Mouse (Mus musculus): Measurements from ENCODE around the gene Igfbp4.
A peak's percentile ranks its signal among the peaks of the same experiment; 100 is the strongest.

The Igfbp4 gene

DNA sequence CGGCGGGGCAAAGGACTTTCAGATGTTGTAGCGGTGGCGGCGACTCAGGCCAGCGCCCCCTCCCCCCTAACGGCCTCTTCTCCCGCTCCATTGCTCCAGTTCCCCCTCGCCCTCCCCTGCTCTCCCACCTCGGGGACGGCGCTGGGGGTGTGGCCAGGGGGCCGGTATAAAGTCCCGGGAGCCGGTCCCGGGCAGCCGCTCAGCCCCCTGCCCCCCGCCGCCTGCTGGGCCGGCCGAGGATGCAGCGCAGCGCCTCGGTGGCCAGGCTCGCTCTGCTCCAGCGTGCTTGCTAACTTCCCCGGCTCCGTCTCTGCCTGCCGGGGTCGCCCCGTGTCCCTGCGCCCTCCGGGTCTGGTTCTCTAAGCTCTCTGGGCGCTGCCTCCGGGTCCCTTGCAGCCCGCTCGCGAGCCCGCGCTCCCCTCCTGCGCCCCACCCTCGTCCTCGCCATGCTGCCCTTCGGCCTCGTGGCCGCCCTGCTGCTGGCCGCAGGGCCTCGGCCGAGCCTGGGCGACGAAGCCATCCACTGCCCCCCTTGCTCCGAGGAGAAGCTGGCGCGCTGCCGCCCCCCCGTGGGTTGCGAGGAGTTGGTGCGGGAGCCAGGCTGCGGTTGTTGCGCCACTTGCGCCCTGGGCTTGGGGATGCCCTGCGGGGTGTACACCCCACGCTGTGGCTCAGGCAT is at the start of gene Igfbp4:
TSS of gene Igfbp4 (plus strand) at position 194 of the 679 bp plus-strand sequence.
- DNase-seq (ENCODE audit: low spot score), result peak; percentile 35

DNA sequence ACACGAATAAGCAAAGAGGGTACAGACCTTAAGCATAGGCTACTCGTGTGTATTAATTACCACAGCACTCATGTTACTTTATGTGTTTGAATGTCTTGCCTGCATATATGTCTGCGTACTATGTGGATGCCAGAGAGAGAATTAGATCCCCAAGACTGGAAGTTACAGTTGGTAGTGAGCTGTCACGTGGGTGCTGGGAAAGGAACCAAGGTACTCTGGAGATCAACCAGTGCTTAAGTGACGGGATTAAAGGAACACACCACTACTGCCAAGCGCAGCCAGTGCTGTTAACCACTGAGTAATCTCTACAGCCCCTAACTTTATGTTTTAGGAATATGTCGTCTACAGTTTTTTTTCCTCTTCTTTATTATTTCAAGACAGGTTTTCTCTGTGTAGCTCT is 45.1 kb upstream of the Igfbp4 start:
- no peak for DNase-seq (ENCODE audit: low spot score)

DNA sequence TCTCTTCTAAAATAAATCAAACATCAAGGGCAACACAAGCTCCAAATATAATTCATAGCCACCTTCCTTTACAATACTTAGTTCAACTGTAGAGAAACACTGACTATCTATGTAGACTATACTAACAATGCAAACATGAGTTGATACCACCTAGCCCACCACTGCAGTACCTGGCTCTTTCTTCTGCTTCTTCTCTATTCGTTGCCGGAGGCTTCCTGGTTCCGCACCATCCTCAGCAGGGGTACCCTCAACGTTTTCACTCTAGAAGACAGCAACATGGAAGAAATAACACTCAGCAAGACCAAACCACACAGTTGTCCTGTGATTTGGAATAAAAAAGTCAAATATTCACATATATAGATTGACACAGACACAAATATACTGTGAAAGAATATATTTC is 43.4 kb upstream of the Igfbp4 start:
- no peak for DNase-seq (ENCODE audit: low spot score)

DNA sequence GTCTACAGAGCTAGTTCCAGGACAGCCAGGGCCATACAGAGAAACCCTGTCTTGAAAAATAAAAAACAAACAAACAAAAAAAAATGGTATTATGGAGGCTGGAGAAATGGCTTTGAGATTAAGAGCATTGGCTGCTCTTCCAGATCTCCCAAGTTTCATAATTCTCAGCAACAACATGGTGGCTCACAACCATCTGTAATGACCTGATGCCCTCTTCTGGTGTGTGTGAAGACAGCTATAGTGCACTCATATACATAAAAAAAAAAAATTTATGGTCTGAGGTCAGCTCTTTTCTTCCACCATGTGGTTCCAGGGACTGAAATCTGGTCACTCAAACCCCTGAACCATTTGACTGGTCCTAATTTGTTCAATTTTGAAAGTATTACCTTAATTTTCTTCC is 42.3 kb upstream of the Igfbp4 start:
- DNase-seq (ENCODE audit: low spot score), result no peak

DNA sequence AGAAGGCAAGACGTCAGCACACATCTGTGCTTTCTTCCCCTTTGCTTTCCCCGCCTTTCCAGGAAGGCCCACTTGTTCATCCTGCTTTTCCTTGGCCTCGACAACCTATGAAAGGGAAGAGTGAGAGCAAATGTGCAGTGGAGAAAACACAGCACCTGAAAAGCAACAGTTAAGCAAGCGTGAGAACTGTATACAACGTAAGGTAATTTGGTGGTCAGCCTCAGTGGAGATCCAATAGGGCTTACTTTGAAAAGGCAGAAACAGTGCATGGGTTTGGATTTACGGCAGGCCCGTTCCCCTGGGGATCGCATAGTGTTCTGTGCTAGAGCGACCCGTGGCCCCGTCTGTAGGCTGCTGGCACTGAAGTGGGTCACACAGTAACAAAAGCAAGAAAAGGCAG is 41.8 kb upstream of the Igfbp4 start:
- no peak for DNase-seq (ENCODE audit: low spot score)

DNA sequence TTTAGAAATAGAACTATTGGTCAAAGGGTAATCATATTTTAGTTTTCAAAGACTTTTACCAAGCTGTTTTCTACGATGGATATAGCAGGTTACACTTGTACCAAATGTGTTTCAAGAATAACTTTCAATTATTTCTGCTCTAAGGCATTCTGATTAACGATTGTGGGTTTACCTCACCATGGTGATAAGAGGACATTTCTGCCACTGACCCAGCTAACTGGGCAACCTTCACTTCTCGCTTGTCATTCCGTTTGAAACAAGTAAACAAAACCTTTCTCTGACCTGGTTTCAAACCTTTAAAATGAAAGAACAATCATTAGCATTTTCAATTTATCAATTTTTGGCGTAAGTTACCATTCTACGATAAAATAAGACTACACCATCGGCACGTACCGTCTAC is 34.3 kb upstream of the Igfbp4 start:
- no peak for DNase-seq (ENCODE audit: low spot score)

DNA sequence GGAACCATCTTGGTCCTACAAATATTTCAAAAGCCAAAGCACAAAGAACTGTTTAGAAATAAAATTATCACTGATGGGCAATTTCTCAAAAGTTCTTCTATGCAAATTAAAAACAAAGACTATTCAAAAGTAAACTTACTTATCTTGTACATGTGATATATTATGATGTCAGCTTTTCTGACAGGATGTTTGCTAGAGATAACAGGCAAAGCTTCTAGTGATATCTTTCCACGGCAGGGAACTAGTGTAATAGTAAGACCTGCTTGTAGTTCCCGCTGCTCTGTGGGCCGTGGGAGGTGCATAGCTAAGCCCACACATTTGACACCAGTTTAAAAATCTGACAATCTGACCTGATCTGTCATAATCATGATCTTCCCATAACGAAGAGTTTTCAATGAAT is 30.9 kb upstream of the Igfbp4 start:
- DNase-seq (ENCODE audit: low spot score), result no peak

DNA sequence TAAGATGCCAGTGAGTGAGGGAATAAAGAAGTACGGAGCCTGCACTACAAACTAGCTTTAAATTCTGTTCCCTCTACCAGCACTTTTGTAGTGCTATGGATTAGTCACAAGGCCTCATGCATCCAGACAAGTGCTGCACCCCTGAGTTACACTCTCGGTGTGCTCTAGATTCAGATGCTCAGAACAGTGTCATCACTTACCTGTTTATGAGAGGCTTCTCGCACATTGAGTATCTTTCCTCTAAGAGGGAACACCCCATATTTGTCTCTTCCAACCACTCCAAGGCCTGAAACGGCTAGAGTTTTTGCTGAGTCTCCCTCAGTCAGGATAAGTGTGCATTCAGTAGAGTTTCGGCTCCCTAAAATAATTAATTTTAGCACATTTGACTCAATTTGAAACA is 30.3 kb upstream of the Igfbp4 start:
- DNase-seq (ENCODE audit: low spot score), result no peak

DNA sequence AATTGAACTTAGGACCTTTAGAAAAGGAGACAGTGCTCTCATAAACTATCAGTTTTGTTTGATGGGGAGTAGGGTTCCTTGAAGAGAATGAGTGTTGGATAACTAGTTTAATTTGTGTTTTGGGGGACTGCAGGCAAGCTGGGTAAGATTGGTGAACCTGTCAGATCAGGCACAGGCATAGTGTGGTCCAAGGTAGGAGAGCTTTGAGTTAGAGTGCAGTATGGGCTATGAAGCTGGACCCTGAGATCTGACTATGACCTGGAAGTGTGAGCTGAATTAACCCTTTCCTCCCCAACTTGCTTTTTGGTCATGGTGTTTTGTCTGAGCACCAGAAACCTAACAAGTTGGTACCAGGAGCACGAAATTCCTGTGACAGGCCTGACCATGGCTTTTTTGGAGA is 27.2 kb upstream of the Igfbp4 start:
- DNase-seq (ENCODE audit: low spot score), result no peak

DNA sequence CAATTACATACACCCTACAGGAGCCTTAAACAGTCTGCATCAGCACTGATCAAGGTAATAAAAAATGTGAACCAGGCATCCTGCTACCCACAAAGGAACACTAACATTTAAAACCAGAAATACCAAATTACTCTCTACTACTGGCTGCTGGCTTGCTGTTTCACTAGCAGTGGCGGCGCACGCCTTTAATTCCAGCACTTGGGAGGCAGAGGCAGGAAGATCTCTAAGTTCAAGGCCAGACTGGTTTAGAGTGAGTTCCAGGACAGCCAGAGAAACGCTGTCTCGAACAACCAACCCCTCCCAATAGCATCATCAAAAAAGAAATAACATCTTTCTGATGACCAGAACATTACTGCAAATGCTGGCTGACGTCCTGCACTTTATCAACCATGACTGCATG is 21.2 kb upstream of the Igfbp4 start:
- no peak for DNase-seq (ENCODE audit: low spot score)

DNA sequence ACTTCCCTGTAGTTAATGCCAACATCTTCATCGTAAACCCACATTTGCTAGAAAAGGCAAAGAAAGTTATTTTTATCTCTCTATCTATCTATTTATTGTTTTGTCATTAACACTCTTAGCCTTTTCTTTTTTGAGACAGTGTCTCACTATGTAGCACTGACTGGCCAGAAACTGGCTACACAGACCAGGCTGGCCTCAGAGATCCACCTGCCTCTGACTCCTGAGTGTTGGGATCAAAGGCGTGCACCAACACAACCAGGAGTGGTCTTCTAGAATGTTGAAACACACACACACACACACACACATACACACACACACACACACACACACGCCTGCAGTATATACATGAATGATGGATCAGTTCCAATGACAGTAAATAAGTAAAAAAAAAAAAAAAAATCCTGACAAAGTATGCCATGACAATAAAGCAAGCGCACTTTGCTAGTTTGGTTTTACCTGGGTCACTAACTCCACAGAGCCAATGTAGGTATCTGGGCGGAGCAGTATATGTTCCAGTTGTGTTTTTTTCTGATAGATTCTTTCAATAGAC is 18.6 kb upstream of the Igfbp4 start:
- no peak for DNase-seq (ENCODE audit: low spot score)

DNA sequence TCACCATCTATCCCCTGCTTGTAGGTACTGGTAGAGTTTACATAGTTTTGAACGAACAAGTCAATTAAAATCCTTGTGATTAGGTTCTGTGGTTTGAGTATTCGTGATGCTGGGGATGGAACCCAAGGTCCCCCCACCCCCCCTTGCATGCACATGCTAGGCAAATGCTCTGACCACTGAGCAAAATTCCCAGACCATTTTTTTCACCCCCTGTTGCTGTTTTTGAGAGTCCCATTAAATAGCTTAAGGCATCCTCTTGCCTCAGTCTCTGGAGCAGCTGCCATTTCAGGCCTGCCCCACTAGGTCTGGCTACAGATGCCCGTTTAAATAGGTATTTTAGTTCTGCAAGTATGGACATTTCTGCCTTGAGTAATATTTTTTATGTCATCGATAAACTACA is 17.9 kb upstream of the Igfbp4 start:
- no peak for DNase-seq (ENCODE audit: low spot score)

DNA sequence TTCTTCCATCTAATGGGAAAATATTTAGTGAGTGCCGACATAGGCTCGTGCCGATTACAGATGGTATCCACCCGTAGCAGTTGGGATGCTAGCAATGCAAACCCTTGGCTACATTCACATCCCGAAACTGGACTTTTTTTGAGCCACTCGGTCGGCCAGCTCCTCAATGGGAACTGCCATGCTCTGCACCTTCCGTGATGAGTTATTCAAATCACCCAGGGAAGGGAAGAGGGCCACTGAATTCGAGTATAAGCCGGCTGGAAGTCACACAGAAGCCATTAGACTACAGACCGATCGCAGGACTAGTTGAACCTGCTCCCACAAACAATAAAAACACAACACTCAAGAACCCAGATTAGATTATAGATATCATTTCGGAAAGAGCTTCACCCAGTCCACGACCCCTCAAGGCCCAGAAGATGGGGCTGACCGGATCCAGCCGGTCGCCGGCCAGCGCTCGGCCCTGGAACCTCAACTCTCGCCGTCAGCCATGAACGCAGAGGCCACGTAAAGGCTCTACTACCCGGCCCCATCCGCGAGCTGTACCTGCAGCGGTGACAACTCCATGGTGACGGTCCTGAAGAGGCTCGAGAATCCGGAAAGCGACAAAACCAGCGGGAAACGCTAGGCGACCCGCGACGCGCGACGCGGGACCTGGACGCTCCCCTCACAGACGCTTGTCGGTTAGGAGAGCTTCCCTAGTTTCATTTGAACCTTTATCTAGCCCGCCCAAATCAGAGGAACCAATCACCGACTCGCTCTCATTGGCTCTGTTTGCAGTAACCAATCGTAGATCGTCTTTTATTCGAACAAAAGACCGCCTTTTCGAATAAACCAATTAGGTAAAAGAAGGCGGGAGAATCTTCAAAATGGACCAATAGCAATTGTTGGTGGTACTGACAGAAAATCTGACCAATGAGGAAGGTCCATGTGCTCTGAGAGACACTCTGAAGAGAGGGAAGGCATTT is 17.3 kb upstream of the Igfbp4 start, which contains the start of gene Top2a:
TSS of gene Top2a (minus strand) at position 690 of the 968 bp plus-strand sequence.
- peak; percentile 95 for DNase-seq (ENCODE audit: low spot score)

DNA sequence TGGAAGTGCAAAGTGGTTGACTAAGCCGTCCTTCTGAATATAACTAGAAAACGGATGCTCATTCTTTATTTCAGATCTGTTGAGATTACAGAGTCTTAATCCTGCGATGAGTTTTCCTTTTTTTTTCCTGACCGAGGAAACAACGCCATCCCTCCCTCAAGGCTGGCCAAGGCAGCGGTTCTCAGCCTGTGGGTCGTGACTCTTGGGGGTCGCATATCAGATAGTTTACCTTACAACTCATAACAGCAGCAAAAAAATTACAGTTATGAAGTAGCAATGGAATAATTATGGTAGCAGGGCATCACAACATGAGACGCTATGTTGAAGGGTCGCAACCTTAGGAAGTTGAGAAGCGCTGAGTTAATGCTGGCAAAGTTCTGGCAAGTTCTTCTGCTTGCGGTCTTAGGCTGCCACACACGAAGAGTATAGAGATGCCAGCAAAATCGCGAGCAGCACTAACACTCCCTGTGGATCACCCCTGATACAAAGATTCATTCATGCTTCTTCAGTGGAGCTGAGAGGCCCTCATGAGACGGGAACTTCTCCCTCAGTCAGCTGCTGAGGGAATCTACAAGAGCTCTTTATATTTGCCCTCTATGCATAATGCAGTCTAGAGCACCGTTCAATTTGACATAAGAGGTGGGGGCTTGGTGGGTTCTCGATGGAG is 16.4 kb upstream of the Igfbp4 start:
- DNase-seq (ENCODE audit: low spot score), result no peak

DNA sequence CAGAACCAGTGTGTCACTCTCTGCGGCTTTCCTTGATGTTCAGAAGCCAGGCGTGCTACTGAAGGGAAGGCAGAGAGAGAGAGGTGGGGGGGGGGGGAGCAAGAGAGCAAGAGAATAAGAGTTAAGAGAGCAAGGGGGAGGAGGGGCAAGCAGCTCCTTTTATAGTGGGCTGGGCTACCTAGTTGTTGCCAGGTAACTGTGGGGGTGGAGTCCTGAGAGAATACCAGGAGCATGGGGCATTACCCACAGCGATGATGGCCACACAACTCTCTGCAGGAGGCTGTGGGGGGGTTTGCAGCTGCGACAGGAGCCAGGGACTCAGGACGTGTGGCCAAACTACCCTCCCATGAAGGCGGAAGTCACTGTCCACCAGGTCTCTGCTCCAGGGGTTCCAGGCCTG is 15.2 kb upstream of the Igfbp4 start:
- DNase-seq (ENCODE audit: low spot score), result no peak

DNA sequence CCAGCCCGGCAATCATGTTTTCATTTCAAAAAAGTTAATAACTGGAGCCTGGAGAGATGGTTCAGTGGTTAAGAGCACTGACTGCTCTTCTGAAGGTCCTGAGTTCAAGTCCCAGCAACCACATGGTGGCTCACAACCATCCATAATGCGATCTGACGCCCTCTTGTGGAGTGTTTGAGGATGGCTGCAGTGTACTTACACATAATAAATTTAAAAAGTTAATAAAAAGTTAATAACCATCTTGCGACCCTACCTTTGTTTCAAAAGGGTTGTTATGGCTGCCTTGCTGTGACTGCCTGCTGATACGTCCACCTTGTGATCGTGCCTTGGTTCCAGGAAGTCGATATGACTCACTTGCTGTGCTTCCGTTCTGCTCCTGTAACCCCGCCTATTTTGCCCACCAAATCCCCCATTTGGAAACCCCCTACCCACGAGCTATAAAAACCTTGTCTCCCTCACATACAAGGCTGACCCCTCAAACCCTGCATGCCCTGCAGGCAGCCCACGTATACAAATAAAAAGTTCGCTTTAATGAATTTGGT is 14.1 kb upstream of the Igfbp4 start:
- no peak for DNase-seq (ENCODE audit: low spot score)

DNA sequence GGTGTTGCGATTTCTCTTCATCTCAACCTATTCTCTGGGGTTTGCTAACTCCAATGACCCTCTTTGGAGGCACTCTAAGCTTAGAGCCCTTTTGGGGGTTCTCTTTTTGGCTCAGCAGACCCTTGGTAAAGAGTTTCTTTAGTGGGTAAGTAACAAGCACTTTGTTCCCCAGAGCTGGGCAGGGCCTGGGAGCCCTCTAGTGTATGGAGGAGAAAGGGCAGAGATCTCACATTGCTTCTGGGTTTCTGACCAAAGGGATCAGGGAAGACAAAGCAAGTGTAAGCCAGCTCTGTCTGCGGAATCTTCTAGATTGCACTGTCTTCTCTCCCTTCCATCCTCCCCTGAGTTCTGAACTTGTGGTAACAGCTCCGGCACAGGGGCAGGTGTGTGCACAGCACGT is 5.7 kb upstream of the Igfbp4 start:
- DNase-seq (ENCODE audit: low spot score), result no peak

DNA sequence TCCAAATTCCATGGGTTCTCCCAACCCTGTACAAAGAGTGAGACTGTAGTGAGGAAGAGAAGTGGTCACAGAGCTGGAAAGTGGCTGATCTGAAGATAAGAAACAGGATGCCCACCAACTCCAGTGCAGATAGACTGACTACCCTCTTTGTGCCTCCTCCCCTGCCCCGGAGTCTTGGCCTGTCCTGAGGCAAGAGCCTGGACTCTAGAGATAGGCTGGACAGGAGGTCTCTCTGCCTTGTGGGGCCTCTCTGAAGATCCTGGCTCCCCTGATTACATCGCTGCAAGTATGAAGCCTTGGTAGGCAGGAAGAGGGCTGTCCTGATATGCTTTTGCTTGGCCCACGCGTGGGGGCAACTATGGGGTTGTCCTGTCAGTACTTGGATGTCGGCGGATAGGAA is 4.8 kb upstream of the Igfbp4 start:
- no peak for DNase-seq (ENCODE audit: low spot score)

DNA sequence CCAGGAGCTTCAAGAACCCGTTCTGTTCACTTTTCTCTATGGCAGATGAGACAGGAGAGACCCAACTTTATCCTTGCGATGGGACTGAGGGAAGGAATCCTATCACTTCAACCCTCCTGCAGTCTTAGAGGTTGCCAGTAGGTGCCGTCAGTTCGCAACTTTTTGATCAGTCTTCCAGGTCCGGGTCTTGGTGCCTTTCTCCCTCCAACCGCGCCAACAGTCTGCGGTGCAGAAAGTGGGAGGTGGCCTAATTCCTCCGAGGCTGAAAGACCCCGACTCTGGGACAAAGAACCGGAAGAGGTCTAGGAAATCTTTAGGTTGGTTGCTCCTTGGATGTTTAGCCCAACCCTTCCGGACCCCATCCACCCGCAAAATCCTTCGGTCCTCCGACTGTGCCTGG is 1.3 kb upstream of the Igfbp4 start:
- DNase-seq (ENCODE audit: low spot score), result peak; percentile 77

DNA sequence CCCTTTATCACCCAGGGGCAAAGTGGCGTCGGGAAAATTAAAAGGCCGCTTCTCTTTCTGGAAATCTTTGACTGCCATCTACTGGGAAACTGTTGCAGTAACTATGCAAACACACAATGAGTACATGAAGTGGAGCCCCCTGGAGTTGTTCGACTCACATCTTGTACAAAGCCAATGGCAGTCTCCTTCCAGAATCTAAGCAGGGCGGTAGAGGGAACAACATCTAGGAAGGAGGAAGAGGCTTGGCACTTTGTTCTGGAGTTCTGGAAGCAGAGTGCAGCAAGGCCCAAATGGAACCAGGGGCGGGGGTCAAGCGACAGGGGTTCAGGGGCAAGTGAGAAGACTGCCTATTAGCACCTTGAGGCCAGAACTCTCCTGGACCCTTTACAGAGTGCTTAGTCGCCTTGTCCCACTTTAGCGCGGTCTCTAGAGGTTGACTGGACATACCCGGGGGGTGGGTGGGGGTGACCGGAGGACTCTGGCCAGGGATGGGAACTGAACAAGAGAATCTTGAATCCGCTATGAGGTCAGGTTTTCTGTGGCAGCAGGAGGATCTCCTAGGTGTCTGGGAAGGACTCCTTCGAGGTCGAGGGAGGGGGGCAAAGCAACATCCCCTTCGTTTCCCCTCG is 584 bp upstream of the Igfbp4 start:
- peak; percentile 34 for DNase-seq (ENCODE audit: low spot score)

DNA sequence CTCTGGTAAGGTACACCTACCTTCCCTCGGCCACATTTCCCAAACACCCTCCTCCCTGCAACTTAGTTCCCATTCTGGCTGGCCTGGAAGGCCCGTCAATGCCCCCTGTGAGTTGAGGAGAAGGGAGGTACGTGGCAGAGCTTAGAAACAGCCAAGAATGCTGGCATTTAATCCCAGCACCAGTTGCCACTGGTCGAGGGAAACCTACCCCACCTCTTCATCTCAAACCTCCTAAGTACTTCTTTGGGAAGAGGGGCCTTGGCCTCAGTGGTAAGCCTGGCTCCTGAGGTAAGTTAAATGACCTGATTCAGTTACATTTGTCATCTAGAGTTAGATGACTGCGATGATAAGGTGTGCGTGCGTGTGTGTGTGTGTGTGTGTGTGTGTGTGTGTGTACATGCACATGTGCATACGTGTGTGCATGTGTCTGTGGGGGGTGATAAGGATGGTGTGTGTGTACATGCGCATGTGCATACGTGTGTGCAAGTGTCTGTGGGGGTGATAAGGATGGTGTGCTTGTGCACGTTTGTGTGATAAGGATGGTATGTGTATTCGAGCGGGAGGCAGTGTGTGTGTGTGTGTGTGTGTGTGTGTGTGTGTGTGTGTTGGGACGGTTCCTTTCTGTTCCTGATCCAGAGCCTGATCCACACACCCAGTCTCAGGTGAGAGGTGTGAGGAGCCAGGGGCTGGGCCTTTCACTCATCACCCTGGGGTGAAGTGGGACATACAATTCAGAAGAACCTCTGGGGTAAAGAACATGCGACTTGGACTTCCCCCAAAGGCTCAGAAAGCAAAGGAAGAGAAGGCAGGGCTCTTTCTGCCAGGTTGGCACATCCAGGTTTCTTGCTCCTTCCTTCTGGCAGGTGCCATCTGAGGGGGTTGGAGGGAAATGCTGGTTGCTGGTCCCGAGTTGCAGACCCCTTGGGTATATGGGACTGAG is 1.1 kb downstream of the Igfbp4 start:
- no peak for DNase-seq (ENCODE audit: low spot score)

All from T-cell, adult 2 months (primary cell).